In the genomic region with DNA sequence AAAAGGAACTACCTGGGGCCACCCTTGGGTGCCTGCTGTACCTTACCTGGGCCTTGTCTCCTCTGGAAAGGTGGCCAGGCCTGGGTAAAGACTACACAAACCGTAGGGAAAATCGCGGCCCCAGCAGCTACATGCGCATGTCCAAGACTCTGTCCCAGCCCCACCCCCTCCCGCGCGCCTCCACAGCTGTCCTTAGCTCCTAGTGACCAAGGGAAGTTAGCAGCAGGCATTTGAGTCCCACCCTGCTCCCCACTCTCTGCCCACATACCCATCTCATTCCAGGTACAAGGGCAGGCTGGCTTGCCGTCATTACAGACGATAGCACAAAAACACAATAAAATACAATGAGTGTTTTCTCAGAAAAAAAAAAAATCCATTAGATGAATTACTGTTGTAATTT, we compare ENCODE assay signal across 9 mouse cellular contexts. TPM values are rescaled to one million over a fixed set of nuclear protein-coding genes. Genes with fewer than 3 reads are reported as not detected.
DNase-seq lines count a peak whose midpoint lies in the region; ATAC-seq lines count a peak whose summit lies in the region.
"Had no signal": no experiment of that assay in that cellular context is flagged by ENCODE, and none has a peak within 500 bp of the region (broad histone marks: within the 10 kb centered on the region; RNA-seq: fewer than 3 reads in every experiment).

No protein-coding gene starts in this region.

- DNase-seq in kidney, postnatal 4 days = no peak
- DNase-seq in adrenal gland, adult 2 months = no peak
- DNase-seq in liver, embryonic 11.5 days (ENCODE audit: low spot score) = no peak
- no peak for DNase-seq in left cerebral cortex, postnatal 36 days (ENCODE audit: low spot score in 2 of 2)

- no peaks in the 10 kb centered on the region for H3K36me3 ChIP-seq in kidney, embryonic 14.5 days (ENCODE audit: control insufficient read depth, insufficient read depth, low read length)
- H3K36me3 ChIP-seq in embryonic facial prominence, embryonic 12.5 days = no peaks in the 10 kb centered on the region
- no peaks in the 10 kb centered on the region for H3K36me3 ChIP-seq in hindbrain, embryonic 13.5 days
- H3K36me3 ChIP-seq in midbrain, embryonic 16.5 days (ENCODE audit: control insufficient read depth, insufficient read depth, low read length) = no peaks in the 10 kb centered on the region
- no peaks in the 10 kb centered on the region for H3K36me3 ChIP-seq in liver, embryonic 11.5 days (ENCODE audit: control insufficient read depth, insufficient read depth, low read length)

- intact Hi-C loops in left cerebral cortex, postnatal 36 days (cut with DNase I) = no loop called here

- no peak overlapping the region for H3K27ac ChIP-seq in kidney, embryonic 14.5 days (ENCODE audit: low read depth, low read length)
- peak overlapping the region; percentile 47; the same call in 1 of the 2 replicates for H3K27ac ChIP-seq in embryonic facial prominence, embryonic 12.5 days
- peak overlapping the region; percentile 48 for H3K27ac ChIP-seq in hindbrain, embryonic 13.5 days
- H3K27ac ChIP-seq in midbrain, embryonic 16.5 days (ENCODE audit: low read length) = no peak overlapping the region
- H3K27ac ChIP-seq in liver, embryonic 11.5 days (ENCODE audit: low read depth, low read length) = no peak overlapping the region
- H3K27ac ChIP-seq: liver, embryonic 14.5 days had no signal

- WGBS in kidney, embryonic 14.5 days = 28% methylated on average over 9 of the region's 9 CpGs
- WGBS in embryonic facial prominence, embryonic 12.5 days = 46% methylated on average over 9 of the region's 9 CpGs
- WGBS in hindbrain, embryonic 13.5 days = 36% methylated on average over 9 of the region's 9 CpGs
- WGBS in midbrain, embryonic 16.5 days = 46% methylated on average over 9 of the region's 9 CpGs
- WGBS in liver, embryonic 11.5 days = 38% methylated on average over 9 of the region's 9 CpGs

- no peaks in the 10 kb centered on the region for H3K9me3 ChIP-seq in kidney, embryonic 14.5 days (ENCODE audit: control insufficient read depth, low read length)
- no peaks in the 10 kb centered on the region for H3K9me3 ChIP-seq in embryonic facial prominence, embryonic 12.5 days
- H3K9me3 ChIP-seq in hindbrain, embryonic 13.5 days = no peaks in the 10 kb centered on the region
- H3K9me3 ChIP-seq in midbrain, embryonic 16.5 days (replicated peaks; ENCODE audit: control insufficient read depth, low read length, poor library complexity, severe bottlenecking) = no peaks in the 10 kb centered on the region
- H3K9me3 ChIP-seq in liver, embryonic 11.5 days (ENCODE audit: control insufficient read depth, low read length) = no peaks in the 10 kb centered on the region

- no peak for ATAC-seq in kidney, embryonic 14.5 days (ENCODE audit: low FRiP score, low TSS enrichment)
- ATAC-seq in embryonic facial prominence, embryonic 12.5 days (ENCODE audit: insufficient number of reproducible peaks, insufficient read depth, low FRiP score, low TSS enrichment) = no peak
- ATAC-seq in hindbrain, embryonic 13.5 days (ENCODE audit: low FRiP score) = no peak
- no peak for ATAC-seq in midbrain, embryonic 16.5 days
- ATAC-seq in liver, embryonic 11.5 days (replicated peaks; ENCODE audit: low FRiP score) = no peak

- H3K4me2 ChIP-seq in kidney, embryonic 14.5 days (replicated peaks; ENCODE audit: low read depth, low read length) = peak overlapping the region; percentile 22
- H3K4me2 ChIP-seq in embryonic facial prominence, embryonic 12.5 days (replicated peaks) = peak overlapping the region; percentile 24; the same call in 1 of the 2 replicates
- H3K4me2 ChIP-seq in hindbrain, embryonic 13.5 days = peak overlapping the region; percentile 31; the same call in 1 of the 2 replicates
- peak overlapping the region; percentile 30 for H3K4me2 ChIP-seq in midbrain, embryonic 16.5 days (ENCODE audit: low read length)
- no peak overlapping the region for H3K4me2 ChIP-seq in liver, embryonic 11.5 days

- no peak overlapping the region for H3K9ac ChIP-seq in kidney, embryonic 14.5 days (ENCODE audit: low read depth, low read length)
- no peak overlapping the region for H3K9ac ChIP-seq in embryonic facial prominence, embryonic 12.5 days
- 0 out of 2 replicates have a peak overlapping the region, but pooled peaks have one; percentile 43 for H3K9ac ChIP-seq in hindbrain, embryonic 13.5 days
- no peak overlapping the region for H3K9ac ChIP-seq in midbrain, embryonic 16.5 days (ENCODE audit: low read depth, low read length)
- H3K9ac ChIP-seq in liver, embryonic 11.5 days (ENCODE audit: low read depth, low read length) = no peak overlapping the region
- H3K9ac ChIP-seq: liver, embryonic 14.5 days had no signal

- H3K4me3 ChIP-seq in kidney, embryonic 14.5 days (ENCODE audit: low read length) = no peak overlapping the region
- no peak overlapping the region for H3K4me3 ChIP-seq in embryonic facial prominence, embryonic 12.5 days
- no peak overlapping the region for H3K4me3 ChIP-seq in hindbrain, embryonic 13.5 days
- no peak overlapping the region for H3K4me3 ChIP-seq in midbrain, embryonic 16.5 days (ENCODE audit: low read depth, low read length)
- no peak overlapping the region for H3K4me3 ChIP-seq in liver, embryonic 11.5 days (ENCODE audit: low read depth, low read length)

- peaks cover 14% of the 10 kb centered on the region; the same call in 1 of the 2 replicates for H3K4me1 ChIP-seq in kidney, embryonic 14.5 days (ENCODE audit: control insufficient read depth, insufficient read depth, low read length)
- peaks cover 45% of the 10 kb centered on the region for H3K4me1 ChIP-seq in embryonic facial prominence, embryonic 12.5 days
- peaks cover 51% of the 10 kb centered on the region for H3K4me1 ChIP-seq in hindbrain, embryonic 13.5 days (replicated peaks)
- H3K4me1 ChIP-seq in midbrain, embryonic 16.5 days (ENCODE audit: control insufficient read depth, insufficient read depth, low read length) = peaks cover 20% of the 10 kb centered on the region
- H3K4me1 ChIP-seq in liver, embryonic 11.5 days (replicated peaks; ENCODE audit: control insufficient read depth, insufficient read depth, low read length) = no peaks in the 10 kb centered on the region; the same call in 1 of the 2 replicates

- H3K27me3 ChIP-seq in kidney, embryonic 14.5 days (ENCODE audit: control insufficient read depth, insufficient read depth, low read length) = peaks cover 14% of the 10 kb centered on the region
- H3K27me3 ChIP-seq in embryonic facial prominence, embryonic 12.5 days = 0 out of 2 replicates have a peak, but pooled peaks cover 4% of the 10 kb centered on the region
- peaks cover 31% of the 10 kb centered on the region for H3K27me3 ChIP-seq in hindbrain, embryonic 13.5 days
- no peaks in the 10 kb centered on the region for H3K27me3 ChIP-seq in midbrain, embryonic 16.5 days (ENCODE audit: control insufficient read depth, insufficient read depth, low read depth, low read length)
- H3K27me3 ChIP-seq in liver, embryonic 11.5 days (replicated peaks; ENCODE audit: control insufficient read depth, insufficient read depth, low read length) = peaks cover 21% of the 10 kb centered on the region

RNA-seq across cellular contexts. Expression of gene Tnrc6c, which starts 48.0 kb away (rescaled TPM):
- polyA plus RNA-seq in kidney, embryonic 14.5 days (2014; fragmentation: Nextera tagmentation; extraction: Ambion mirVana) = 11.5 and 13.2 TPM in 2 replicates
- polyA plus RNA-seq in embryonic facial prominence, embryonic 12.5 days (2016; fragmentation: Nextera tagmentation; extraction: Ambion mirVana) = 23.9 and 26.1 TPM in 2 replicates
- polyA plus RNA-seq in hindbrain, embryonic 13.5 days (2015; fragmentation: Nextera tagmentation; extraction: Ambion mirVana) = 24.9 and 27.3 TPM in 2 replicates
- polyA plus RNA-seq in midbrain, embryonic 16.5 days (2015; fragmentation: Nextera tagmentation; extraction: Ambion mirVana) = 28.1 and 31.6 TPM in 2 replicates
- 10 to 100 TPM; 21.1 to 24.6 TPM for total RNA-seq in adrenal gland, adult 2 months (2021)
- 17.0 and 17.1 TPM in 2 replicates for polyA plus RNA-seq in adrenal gland, adult 2 months (2012; rRNA removed)
- 8.0 TPM in 2 replicates for polyA plus RNA-seq in liver, embryonic 11.5 days (2014; fragmentation: Nextera tagmentation; extraction: Ambion mirVana)
- total RNA-seq in left cerebral cortex, postnatal 36 days (2021) = 10 to 100 TPM; 47.7 to 65.3 TPM

Comparison
In these comparisons a context has a peak if more than half of its experiments do, and no peak if none do; other contexts are left out.
1. H3K27ac ChIP-seq: peak in embryonic facial prominence, embryonic 12.5 days (single experiment) and hindbrain, embryonic 13.5 days (single experiment); none in kidney, embryonic 14.5 days (single experiment), midbrain, embryonic 16.5 days (single experiment) and liver, embryonic 11.5 days (single experiment).